Mouse (Mus musculus) B cell, adult (primary cell): ENCODE results near the gene Nedd4. TPM values are rescaled to one million over a fixed set of nuclear protein-coding genes. Genes with fewer than 3 reads are reported as not detected.

Experiments used
- total RNA-seq: library from RNA; stranded (reverse); gene quantifications from 4 replicates; pipeline ENCODE4 v1.2.4, GENCODE M21; 2023; ENCODE audit not compliant: inconsistent age

Nedd4 gene
- total RNA-seq: 106 to 135 TPM (median 123 TPM) in 4 replicates

DNA sequence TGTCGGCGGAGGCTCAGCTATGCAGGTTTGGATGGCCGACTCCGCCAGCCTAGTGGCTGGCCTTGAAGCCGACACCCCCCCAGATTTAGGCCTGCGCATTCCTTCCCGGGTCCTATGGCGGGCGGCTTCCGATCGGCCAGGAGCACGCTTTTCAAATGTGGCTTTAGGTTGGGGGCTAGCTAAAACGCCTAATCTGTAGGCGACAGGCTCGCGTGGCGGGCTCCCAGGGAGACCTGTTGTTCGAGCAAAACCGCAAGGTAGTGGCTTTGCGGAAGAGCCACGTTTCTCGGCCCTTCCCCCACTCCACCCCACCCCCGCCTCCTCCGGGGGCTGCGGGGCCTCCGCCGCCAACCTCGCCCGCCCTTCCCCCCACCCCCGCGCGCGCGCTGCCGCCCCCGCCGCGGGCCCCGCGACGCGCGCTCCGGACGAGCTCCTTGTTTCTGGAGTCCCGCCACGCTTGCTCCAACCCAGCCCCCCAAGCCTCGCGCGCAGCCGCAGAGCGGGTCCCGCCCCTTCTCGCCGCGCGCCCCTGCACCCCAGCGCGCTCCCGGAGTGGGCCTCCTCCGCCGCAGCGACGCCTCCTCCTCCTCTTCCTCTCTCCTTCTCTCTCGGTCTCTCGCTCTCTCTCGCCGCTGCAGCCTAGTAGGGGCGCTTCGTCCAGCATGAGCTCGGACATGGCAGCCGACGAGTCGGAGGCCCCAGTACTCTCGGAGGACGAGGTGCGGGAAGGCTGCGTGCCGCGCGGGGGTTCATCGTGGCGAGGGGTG is at the start of gene Nedd4:
TSS of gene Nedd4 (plus strand) at position 452 of the 767 bp plus-strand sequence.

Other genes starting within 250 kb of the Nedd4 start
- gene Mns1, start 224.3 kb upstream of the Nedd4 start, total RNA-seq: 2.0 to 3.3 TPM (median 2.6 TPM) in 4 replicates
- gene Tex9, start 170.1 kb upstream of the Nedd4 start, total RNA-seq: 20.5 to 26.6 TPM (median 24.6 TPM) in 4 replicates
- 87.0 to 102 TPM (median 99.3 TPM) in 4 replicates for gene Rfx7, start 130.1 kb upstream of the Nedd4 start, total RNA-seq
- 0.18 to 0.77 TPM (median 0.39 TPM) in 3 of 4 replicates, not detected in the other for gene Prtg, start 144.5 kb downstream of the Nedd4 start, total RNA-seq